Mouse (Mus musculus) midbrain, postnatal 0 days (tissue): ENCODE measurements around the gene Lbp. TPM values are rescaled to one million over a fixed set of nuclear protein-coding genes. Genes with fewer than 3 reads are reported as not detected.

Source experiments
- ATAC-seq: fragments of 200-750 bp; cut with Nextera tagmentation; 2 replicates; pipeline ENCODE4 v1.8.0; 2017; ENCODE audit warnings: moderate number of reproducible peaks, mild to moderate bottlenecking, moderate TSS enrichment, moderate library complexity; ENCODE audit not compliant: low FRiP score
- DNase-seq: peaks from one replicate; pipeline ENCODE4 v3.0.0-alpha.2; 2015; ENCODE audit warnings: low spot score
- H3K27ac ChIP-seq: fragments of 300-500 bp; sonication (generic); 2 replicates; pipeline ENCODE4 v1.5.1; 2014; ENCODE audit warnings: low read depth, mild to moderate bottlenecking, low read length, mixed read lengths
- H3K27me3 ChIP-seq: fragments of 300-500 bp; sonication (generic); 2 replicates; pipeline ENCODE4 v1.6.1; 2014; ENCODE audit warnings: low read length, control low read depth, mixed read lengths; ENCODE audit not compliant: insufficient read depth
- H3K36me3 ChIP-seq: fragments of 300-500 bp; sonication (generic); 2 replicates; pipeline ENCODE4 v1.6.1; 2014; ENCODE audit warnings: low read length, control low read depth, mixed read lengths; ENCODE audit not compliant: insufficient read depth
- H3K4me1 ChIP-seq: fragments of 300-500 bp; sonication (generic); 2 replicates; pipeline ENCODE4 v1.6.1; 2014; ENCODE audit warnings: mild to moderate bottlenecking, control low read depth, antibody characterized with exemption, low read length, mixed read lengths; ENCODE audit not compliant: insufficient read depth
- H3K4me2 ChIP-seq: fragments of 300-500 bp; sonication (generic); 2 replicates; pipeline ENCODE4 v1.6.1; 2014; ENCODE audit warnings: low read depth, mild to moderate bottlenecking, low read length, mixed read lengths; ENCODE audit not compliant: poor library complexity, severe bottlenecking
- H3K4me3 ChIP-seq: fragments of 300-500 bp; sonication (generic); 2 replicates; pipeline ENCODE4 v1.5.1; 2014; ENCODE audit warnings: low read depth, mild to moderate bottlenecking, low read length, moderate library complexity
- H3K9ac ChIP-seq: fragments of 300-500 bp; sonication (generic); replicated peaks from 2 replicates; pipeline ENCODE4 v1.6.1; 2014; ENCODE audit warnings: mild to moderate bottlenecking, low read length, moderate library complexity, mixed read lengths; ENCODE audit not compliant: poor library complexity, severe bottlenecking
- H3K9me3 ChIP-seq: fragments of 300-500 bp; sonication (generic); 2 replicates; pipeline ENCODE4 v1.6.1; 2016; ENCODE audit warnings: low read length, control low read depth
- CTCF ChIP-seq: IDR thresholded peaks from 2 replicates; pipeline ENCODE4 v1.5.1; 2016; ENCODE audit warnings: antibody characterized with exemption, mild to moderate bottlenecking
- WGBS: fragments of 180-500 bp; shearing (Covaris S2); extraction: QIAGEN DNeasy Blood & Tissue Kit; methylation state at CpG from one replicate; pipeline ENCODE4 v1.1.7; 2014; 5-methylcytosine and 5-hydroxymethylcytosine counted together
- polyA plus RNA-seq: library from polyadenylated mRNA; unstranded; fragments of >200 nt; fragmentation: Nextera tagmentation; extraction: Ambion mirVana; gene quantifications from 2 replicates; pipeline ENCODE4 v1.2.1, GENCODE M21; 2015
- total RNA-seq: library from RNA; depleted of rRNA; stranded (reverse); fragments of >200 nt; gene quantifications from 2 replicates; pipeline ENCODE4 v1.2.3, GENCODE M21; 2014

Gene Lbp
- total and polyA plus RNA-seq, 2 experiments from 2014 or later: 5.6 to 17.8 TPM

- H3K9ac ChIP-seq: no peak overlapping the region
- no peaks in the 10 kb centered on the region for H3K36me3 ChIP-seq
- H3K4me1 ChIP-seq: no peaks in the 10 kb centered on the region
- 88% methylated on average over 4 of the region's 4 CpGs for WGBS
- H3K27ac ChIP-seq: no peak overlapping the region
- ATAC-seq (no peak), DNase-seq (no peak)
- no peak overlapping the region for H3K4me3 ChIP-seq
- no peaks in the 10 kb centered on the region for H3K27me3 ChIP-seq
- no peaks in the 10 kb centered on the region for H3K9me3 ChIP-seq
- no peak overlapping the region for H3K4me2 ChIP-seq
- no peak for TF ChIP-seq CTCF
These were observed 26.6 kb upstream of the Lbp start for GRCm38 (mm10) chr2:158279656-158280055.

- Histone ChIP-seq H3K9me3 (no peaks in the 10 kb centered on the region), H3K36me3 (no peaks in the 10 kb centered on the region), H3K9ac (no peak overlapping the region), H3K4me1 (no peaks in the 10 kb centered on the region), H3K27ac (no peak overlapping the region), H3K27me3 (no peaks in the 10 kb centered on the region), H3K4me3 (no peak overlapping the region), H3K4me2 (no peak overlapping the region)
- ATAC-seq (no peak), DNase-seq (no peak)
- WGBS: 74% methylated on average over 16 of the region's 16 CpGs
- TF ChIP-seq CTCF: no peak
These were observed 24.6 kb upstream of the Lbp start for GRCm38 (mm10) chr2:158281497-158282205.

- ATAC-seq (no peak), DNase-seq (no peak)
- 79% methylated on average over 7 of the region's 7 CpGs for WGBS
- H3K27me3 ChIP-seq: no peaks in the 10 kb centered on the region
- H3K4me3 ChIP-seq: no peak overlapping the region
- no peak overlapping the region for H3K9ac ChIP-seq
- no peak overlapping the region for H3K4me2 ChIP-seq
- no peaks in the 10 kb centered on the region for H3K4me1 ChIP-seq
- H3K36me3 ChIP-seq: no peaks in the 10 kb centered on the region
- H3K27ac ChIP-seq: no peak overlapping the region
- no peaks in the 10 kb centered on the region for H3K9me3 ChIP-seq
- TF ChIP-seq CTCF: no peak
These were observed 23.2 kb upstream of the Lbp start for GRCm38 (mm10) chr2:158283136-158283535.

GRCm38 (mm10) chr2:158283771-158284170 lies 22.5 kb upstream of the Lbp start:
- no peak for ATAC-seq

GRCm38 (mm10) chr2:158284571-158284970 lies 21.7 kb upstream of the Lbp start:
- no peaks in the 10 kb centered on the region for H3K27me3 ChIP-seq
- H3K4me1 ChIP-seq: no peaks in the 10 kb centered on the region
- DNase-seq (peak; percentile 62), ATAC-seq (no peak)
- H3K4me3 ChIP-seq: no peak overlapping the region
- H3K27ac ChIP-seq: no peak overlapping the region
- no peak overlapping the region for H3K9ac ChIP-seq
- H3K4me2 ChIP-seq: no peak overlapping the region
- no peaks in the 10 kb centered on the region for H3K9me3 ChIP-seq
- peak; percentile 79 for TF ChIP-seq CTCF
- WGBS: 23% methylated on average over 11 of the region's 11 CpGs
- no peaks in the 10 kb centered on the region for H3K36me3 ChIP-seq

More at GRCm38 (mm10) chr2:158283771-158284170, 22.5 kb upstream of the Lbp start:
- no peak for DNase-seq
- H3K4me3 ChIP-seq: no peak overlapping the region
- H3K9ac ChIP-seq: no peak overlapping the region
- no peak overlapping the region for H3K27ac ChIP-seq
- H3K4me2 ChIP-seq: no peak overlapping the region
- no peaks in the 10 kb centered on the region for H3K36me3 ChIP-seq
- 92% methylated on average over 6 of the region's 6 CpGs for WGBS
- no peaks in the 10 kb centered on the region for H3K4me1 ChIP-seq
- H3K9me3 ChIP-seq: no peaks in the 10 kb centered on the region
- H3K27me3 ChIP-seq: no peaks in the 10 kb centered on the region
- no peak for TF ChIP-seq CTCF

- TF ChIP-seq CTCF: no peak
- H3K9me3 ChIP-seq: no peaks in the 10 kb centered on the region
- H3K27ac ChIP-seq: no peak overlapping the region
- no peaks in the 10 kb centered on the region for H3K27me3 ChIP-seq
- H3K4me2 ChIP-seq: no peak overlapping the region
- no peak for ATAC-seq
- no peak overlapping the region for H3K9ac ChIP-seq
- H3K4me3 ChIP-seq: no peak overlapping the region
- DNase-seq: no peak
- WGBS: 83% methylated on average over 6 of the region's 6 CpGs
- no peaks in the 10 kb centered on the region for H3K4me1 ChIP-seq
- no peaks in the 10 kb centered on the region for H3K36me3 ChIP-seq
These were observed 20.6 kb upstream of the Lbp start for GRCm38 (mm10) chr2:158285655-158286054.
